8 mouse cellular contexts compared by ENCODE assay signal in genomic region chr13:54331825-54332675, GRCm38 (mm10). TPM values are rescaled to one million over a fixed set of nuclear protein-coding genes. Genes with fewer than 3 reads are reported as not detected.
DNase-seq lines count a peak whose midpoint lies in the region; ATAC-seq and TF ChIP-seq lines count a peak whose summit lies in the region.

No protein-coding gene starts in this region.

- TF ChIP-seq CTCF in layer of hippocampus, adult 2 months (conservative IDR thresholded peaks at IDR 0.05): no peak
- no peak for TF ChIP-seq CTCF in hindbrain, postnatal 0 days (IDR thresholded peaks at IDR 0.05; ENCODE audit: low read depth)

- H3K4me1 ChIP-seq in hindbrain, postnatal 0 days (ENCODE audit: insufficient read depth, low read length): peaks cover 18% of the 10 kb centered on the region
- H3K4me1 ChIP-seq in limb, embryonic 11.5 days (ENCODE audit: control insufficient read depth, insufficient read depth, low read length): peaks cover 16% of the 10 kb centered on the region
- peaks cover 14% of the 10 kb centered on the region; the same call in 1 of the 2 replicates for H3K4me1 ChIP-seq in neural tube, embryonic 14.5 days (ENCODE audit: control insufficient read depth, insufficient read depth, low read length)

- peak in 1 of 2 experiments; percentile 41 for DNase-seq in layer of hippocampus, adult 2 months (ENCODE audit: low spot score in 2 of 2)
- no peak for DNase-seq in layer of hippocampus, postnatal 25 days (ENCODE audit: extremely low spot score in 1 of 2, low spot score in 1 of 2)
- DNase-seq in gastrocnemius, postnatal 10 days: peak; percentile 82
- DNase-seq in hindbrain, postnatal 0 days (ENCODE audit: low spot score): peak; percentile 75
- peak; percentile 76 for DNase-seq in limb, embryonic 11.5 days (ENCODE audit: low spot score)
- no peak for DNase-seq in thymus, postnatal 25 days
- no peak for DNase-seq in natural killer cell, adult 2 months (ENCODE audit: low spot score in 2 of 2)

- peak overlapping the region; percentile 57; the same call in 1 of the 2 replicates for H3K27ac ChIP-seq in layer of hippocampus, adult 2 months
- peak overlapping the region; percentile 27 for H3K27ac ChIP-seq in hindbrain, postnatal 0 days
- peak overlapping the region; percentile 72; the same call in 1 of the 2 replicates for H3K27ac ChIP-seq in limb, embryonic 11.5 days (replicated peaks; ENCODE audit: low read depth, low read length)
- no peak overlapping the region for H3K27ac ChIP-seq in neural tube, embryonic 14.5 days (ENCODE audit: low read depth, low read length)

- no peak overlapping the region for H3K4me3 ChIP-seq in layer of hippocampus, adult 2 months
- H3K4me3 ChIP-seq in hindbrain, postnatal 0 days (ENCODE audit: low read length): no peak overlapping the region
- H3K4me3 ChIP-seq in limb, embryonic 11.5 days (ENCODE audit: low read depth, low read length): no peak overlapping the region
- no peak overlapping the region for H3K4me3 ChIP-seq in neural tube, embryonic 14.5 days (ENCODE audit: low read depth, low read length)

- ATAC-seq in hindbrain, postnatal 0 days: peak; percentile 77
- ATAC-seq in limb, embryonic 11.5 days (ENCODE audit: insufficient number of reproducible peaks, low FRiP score, low TSS enrichment, low read depth): peak; percentile 69
- peak; percentile 28; the same call in 1 of the 2 replicates for ATAC-seq in neural tube, embryonic 14.5 days (ENCODE audit: low read depth)

- no peaks in the 10 kb centered on the region for H3K36me3 ChIP-seq in hindbrain, postnatal 0 days (ENCODE audit: insufficient read depth, low read length)
- no peaks in the 10 kb centered on the region for H3K36me3 ChIP-seq in limb, embryonic 11.5 days (ENCODE audit: control insufficient read depth, insufficient read depth, low read length)
- H3K36me3 ChIP-seq in neural tube, embryonic 14.5 days (ENCODE audit: control insufficient read depth, insufficient read depth, low read length): no peaks in the 10 kb centered on the region

- H3K27me3 ChIP-seq in hindbrain, postnatal 0 days (ENCODE audit: insufficient read depth, low read length): no peaks in the 10 kb centered on the region
- H3K27me3 ChIP-seq in limb, embryonic 11.5 days (ENCODE audit: control insufficient read depth, insufficient read depth, low read length): no peaks in the 10 kb centered on the region
- H3K27me3 ChIP-seq in neural tube, embryonic 14.5 days (ENCODE audit: control insufficient read depth, insufficient read depth, low read length): no peaks in the 10 kb centered on the region

- H3K9me3 ChIP-seq in hindbrain, postnatal 0 days (ENCODE audit: low read length): no peaks in the 10 kb centered on the region
- H3K9me3 ChIP-seq in limb, embryonic 11.5 days (ENCODE audit: control insufficient read depth, low read length): no peaks in the 10 kb centered on the region
- no peaks in the 10 kb centered on the region for H3K9me3 ChIP-seq in neural tube, embryonic 14.5 days (ENCODE audit: control insufficient read depth, low read length)

- H3K9ac ChIP-seq in hindbrain, postnatal 0 days (replicated peaks; ENCODE audit: low read length): no peak overlapping the region
- no peak overlapping the region for H3K9ac ChIP-seq in limb, embryonic 11.5 days (ENCODE audit: low read length)
- H3K9ac ChIP-seq in neural tube, embryonic 14.5 days (replicated peaks; ENCODE audit: low read depth, low read length): no peak overlapping the region

- peak overlapping the region; percentile 2; the same call in 1 of the 2 replicates for H3K4me2 ChIP-seq in hindbrain, postnatal 0 days (ENCODE audit: low read depth, low read length)
- no peak overlapping the region for H3K4me2 ChIP-seq in limb, embryonic 11.5 days (ENCODE audit: low read depth, severe bottlenecking)
- H3K4me2 ChIP-seq in neural tube, embryonic 14.5 days (ENCODE audit: low read depth, low read length): no peak overlapping the region

- WGBS in hindbrain, postnatal 0 days: 44% methylated on average over 22 of the region's 22 CpGs
- WGBS in limb, embryonic 11.5 days: 60% methylated on average over 22 of the region's 22 CpGs
- WGBS in neural tube, embryonic 14.5 days: 66% methylated on average over 22 of the region's 22 CpGs

RNA-seq across cellular contexts. Expression of gene Cplx2, which starts 39.1 kb away (rescaled TPM):
- 1,000 to 10,000 TPM; 1,009 to 1,066 TPM for total RNA-seq in layer of hippocampus, adult 2 months (2021)
- total RNA-seq in layer of hippocampus, postnatal 25 days (2021): 100 to 1,000 TPM; 867 to 943 TPM
- 10 to 100 TPM in 1 of 2 experiments, 1 to 10 TPM in 1; 8.9 to 11.0 TPM for total RNA-seq in gastrocnemius, postnatal 10 days (2021)
- 118 and 120 TPM in 2 replicates for total RNA-seq in hindbrain, postnatal 0 days (2014; rRNA removed)
- 46.2 and 47.4 TPM in 2 replicates for polyA plus RNA-seq in hindbrain, postnatal 0 days (2015; fragmentation: Nextera tagmentation; extraction: Ambion mirVana)
- 3.4 and 4.3 TPM in 2 replicates for polyA plus RNA-seq in limb, embryonic 11.5 days (2014; fragmentation: Nextera tagmentation; extraction: Ambion mirVana)
- 23.6 and 24.1 TPM in 2 replicates for polyA plus RNA-seq in neural tube, embryonic 14.5 days (2014; fragmentation: Nextera tagmentation; extraction: Ambion mirVana)

Comparison
In these comparisons a context has a peak if more than half of its experiments do, and no peak if none do; other contexts are left out.
1. DNase-seq: peak in gastrocnemius, postnatal 10 days (single experiment), hindbrain, postnatal 0 days (single experiment) and limb, embryonic 11.5 days (single experiment); none in layer of hippocampus, postnatal 25 days (0 of 2), thymus, postnatal 25 days (single experiment) and natural killer cell, adult 2 months (0 of 2).
2. Peak in every context shown above with its lines, with median percentiles within 50 percentile points of each other: ATAC-seq.